Mouse (Mus musculus): ENCODE measurements at regions not wholly inside any gene's neighbourhood (a gene's known extent, or its start where the extent isn't known, plus 50 kb on each side); places are given as distances from the start of the nearest gene placed in this dataset.

DNA sequence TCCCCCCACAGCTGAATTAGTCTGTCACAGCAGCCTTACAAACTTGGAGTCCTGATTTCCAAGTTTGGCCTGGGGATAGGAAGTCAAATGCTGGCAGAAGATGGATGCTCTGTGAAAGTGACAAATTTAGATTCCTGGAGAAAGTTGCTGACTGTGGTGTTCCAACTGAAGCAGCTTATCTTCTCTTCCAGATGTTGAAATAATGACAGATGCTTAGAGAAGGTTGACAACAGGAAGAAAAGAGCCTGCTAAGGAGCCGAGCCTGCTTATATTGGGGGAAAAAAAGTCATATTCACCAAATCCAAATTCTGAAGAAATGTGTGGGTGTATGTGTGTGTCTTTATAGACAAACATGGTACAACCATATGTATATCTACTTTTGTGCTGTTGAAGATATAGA is 1380.4 kb upstream of the Cdh8 start:
- no peaks in the 10 kb centered on the region for H3K36me3 ChIP-seq (replicated peaks)
- no peak for ATAC-seq (replicated peaks)
- H3K27me3 ChIP-seq (replicated peaks) = no peaks in the 10 kb centered on the region
- H3K9ac ChIP-seq = no peak overlapping the region
- H3K4me2 ChIP-seq = no peak overlapping the region
- 54% methylated on average over 1 of the region's 1 CpGs for WGBS
- H3K9me3 ChIP-seq = no peaks in the 10 kb centered on the region
- no peaks in the 10 kb centered on the region for H3K4me1 ChIP-seq
- no peak overlapping the region for H3K4me3 ChIP-seq
- no peak overlapping the region for H3K27ac ChIP-seq

DNA sequence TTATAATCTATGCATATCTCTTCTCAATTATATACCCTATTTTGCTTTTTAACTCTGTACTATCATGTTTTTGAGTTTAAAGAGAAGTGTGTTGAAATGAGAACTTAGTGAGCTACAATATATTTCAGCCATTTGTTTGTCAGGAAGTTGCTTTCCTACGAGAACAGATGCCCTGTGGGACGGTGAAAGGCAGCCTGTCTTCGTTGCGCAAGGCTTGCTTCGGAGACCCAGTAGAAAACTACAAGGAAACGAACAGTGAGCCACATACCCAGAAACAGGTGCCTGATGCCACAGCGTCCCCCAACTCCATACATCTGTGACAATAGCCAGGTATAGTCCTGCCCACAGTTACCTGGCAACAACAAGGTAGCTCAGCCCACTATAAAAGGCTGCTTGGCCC is 1377.7 kb upstream of the Cdh8 start:
- WGBS = 94% methylated on average over 7 of the region's 7 CpGs
- no peaks in the 10 kb centered on the region for H3K27me3 ChIP-seq (replicated peaks)

DNA sequence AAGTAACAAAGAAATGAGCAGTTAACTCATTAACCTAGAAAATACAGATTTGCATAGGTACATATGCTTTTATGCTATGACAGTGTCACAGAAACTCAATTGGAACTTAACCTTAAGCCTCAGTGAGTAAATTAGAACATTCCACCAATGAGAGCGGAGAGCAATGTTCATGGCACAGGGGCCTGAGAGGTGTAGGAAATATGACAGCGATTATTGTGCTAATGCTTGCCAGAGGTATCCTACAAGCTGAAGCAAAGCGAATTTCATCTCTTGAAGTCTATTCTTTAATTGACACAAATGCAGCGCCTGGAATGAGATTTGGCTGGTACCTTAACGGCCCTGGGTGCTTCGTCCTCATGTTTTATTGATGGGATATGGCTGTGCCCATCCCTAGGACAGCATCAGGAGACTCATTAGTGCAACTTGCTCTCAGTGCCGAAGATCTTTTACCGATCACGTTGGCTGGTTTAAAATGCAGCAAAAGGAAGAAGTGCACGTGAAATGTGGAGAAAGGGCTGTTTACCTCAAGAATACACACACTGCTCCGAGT is 1374.4 kb upstream of the Cdh8 start:
- 36% methylated on average over 11 of the region's 11 CpGs for WGBS
- H3K4me2 ChIP-seq = peak overlapping the region; percentile 36
- ATAC-seq (replicated peaks) = peak; percentile 94
- H3K4me3 ChIP-seq = no peak overlapping the region
- no peaks in the 10 kb centered on the region for H3K9me3 ChIP-seq
- no peaks in the 10 kb centered on the region for H3K27me3 ChIP-seq (replicated peaks)
- no peak overlapping the region for H3K9ac ChIP-seq
- no peak overlapping the region for H3K27ac ChIP-seq
- H3K4me1 ChIP-seq = peaks cover 3% of the 10 kb centered on the region; the same call in 1 of the 2 replicates
- no peaks in the 10 kb centered on the region for H3K36me3 ChIP-seq (replicated peaks)

More for the DNA sequence above, 1377.7 kb upstream of the Cdh8 start:
- Histone ChIP-seq H3K9me3 (no peaks in the 10 kb centered on the region), H3K9ac (no peak overlapping the region), H3K36me3 (replicated peaks) (no peaks in the 10 kb centered on the region), H3K4me2 (no peak overlapping the region), H3K4me3 (no peak overlapping the region), H3K4me1 (peaks cover 3% of the 10 kb centered on the region; the same call in 1 of the 2 replicates), H3K27ac (no peak overlapping the region)
- no peak for ATAC-seq (replicated peaks)

DNA sequence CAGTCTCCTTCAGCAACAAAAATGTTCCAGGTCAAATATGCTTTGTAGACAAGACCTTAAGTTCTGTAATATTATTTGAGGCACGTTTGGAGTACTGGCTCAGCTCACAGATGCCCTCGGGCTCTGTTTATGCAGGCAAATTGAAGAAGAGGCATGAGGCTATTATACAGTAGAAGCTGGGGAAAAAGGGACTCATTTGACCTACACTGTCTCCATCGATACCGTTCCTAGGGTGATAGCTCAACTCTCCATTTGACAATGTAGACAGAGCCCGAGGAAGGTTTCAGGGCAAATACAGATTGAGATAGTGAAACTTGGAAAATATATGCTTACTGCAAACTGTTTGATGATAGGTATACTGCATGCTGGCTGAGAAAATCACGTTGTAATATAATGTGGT is 1371.9 kb upstream of the Cdh8 start:
- WGBS = 54% methylated on average over 6 of the region's 6 CpGs
- Histone ChIP-seq H3K9me3 (no peaks in the 10 kb centered on the region), H3K27me3 (replicated peaks) (no peaks in the 10 kb centered on the region), H3K4me1 (peaks cover 3% of the 10 kb centered on the region; the same call in 1 of the 2 replicates), H3K36me3 (replicated peaks) (no peaks in the 10 kb centered on the region), H3K9ac (no peak overlapping the region), H3K4me2 (no peak overlapping the region), H3K4me3 (no peak overlapping the region), H3K27ac (no peak overlapping the region)
- peak; percentile 70; the same call in 1 of the 2 replicates for ATAC-seq (replicated peaks)

DNA sequence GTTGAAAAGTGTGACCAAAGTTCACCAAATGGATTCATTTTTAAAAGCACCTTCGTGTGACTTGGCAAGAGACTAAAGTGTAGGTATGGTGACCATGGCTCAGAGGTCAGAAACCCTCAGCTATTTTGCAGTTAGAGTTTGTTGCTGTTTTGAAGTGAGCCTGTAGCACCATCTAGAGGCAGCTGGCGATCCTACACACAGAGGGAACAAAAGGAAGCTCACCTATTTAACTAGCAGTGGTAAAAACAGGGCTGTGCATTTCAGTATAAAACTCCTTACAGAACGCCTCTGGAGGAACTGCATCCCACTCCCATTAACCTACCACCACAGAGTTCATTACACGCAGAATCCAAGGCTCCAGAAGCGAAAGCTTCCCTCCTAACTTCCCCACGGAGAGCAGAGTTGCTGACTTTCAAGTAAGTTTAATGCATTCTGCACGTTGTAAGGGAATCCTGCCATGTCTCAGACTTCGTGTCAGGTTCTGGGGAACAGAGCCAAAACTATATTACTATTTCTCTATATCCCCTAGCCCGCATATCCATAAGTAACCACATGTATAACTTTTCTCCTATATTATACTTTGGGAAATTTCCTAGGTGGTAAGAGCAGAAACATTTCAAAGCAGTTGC is 1356.6 kb upstream of the Cdh8 start:
- peak; percentile 39; the same call in 1 of the 2 replicates for ATAC-seq (replicated peaks)
- Histone ChIP-seq H3K9me3 (no peaks in the 10 kb centered on the region), H3K4me2 (peak overlapping the region; percentile 39), H3K27ac (no peak overlapping the region), H3K9ac (no peak overlapping the region), H3K4me3 (peak overlapping the region; percentile 24), H3K27me3 (replicated peaks) (no peaks in the 10 kb centered on the region), H3K4me1 (no peaks in the 10 kb centered on the region), H3K36me3 (replicated peaks) (no peaks in the 10 kb centered on the region)
- WGBS = 22% methylated on average over 9 of the region's 9 CpGs

DNA sequence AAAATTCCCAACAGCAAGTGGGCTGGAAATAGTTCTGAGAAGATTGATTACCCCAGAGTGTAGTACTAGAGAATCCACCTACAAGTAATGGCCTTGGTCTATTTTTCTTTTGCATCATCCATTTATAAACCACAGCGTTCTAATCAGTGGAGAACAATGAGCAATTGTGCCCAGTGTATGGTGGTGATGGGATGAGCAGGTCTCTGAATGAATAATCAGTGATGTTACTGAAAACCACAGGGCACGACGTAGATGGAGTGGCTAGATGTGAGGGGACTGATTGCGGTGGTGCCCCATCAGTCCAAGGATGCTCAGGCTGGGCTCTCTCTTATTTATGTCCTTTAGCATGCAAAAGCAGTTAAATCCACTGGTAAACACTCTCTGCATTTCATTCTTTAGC is 1353.3 kb upstream of the Cdh8 start:
- H3K9me3 ChIP-seq = no peaks in the 10 kb centered on the region
- no peaks in the 10 kb centered on the region for H3K27me3 ChIP-seq (replicated peaks)
- H3K9ac ChIP-seq = no peak overlapping the region
- no peaks in the 10 kb centered on the region for H3K4me1 ChIP-seq
- ATAC-seq (replicated peaks) = no peak
- H3K27ac ChIP-seq = no peak overlapping the region
- H3K36me3 ChIP-seq (replicated peaks) = no peaks in the 10 kb centered on the region
- H3K4me3 ChIP-seq = no peak overlapping the region
- no peak overlapping the region for H3K4me2 ChIP-seq
- WGBS = 67% methylated on average over 4 of the region's 4 CpGs

DNA sequence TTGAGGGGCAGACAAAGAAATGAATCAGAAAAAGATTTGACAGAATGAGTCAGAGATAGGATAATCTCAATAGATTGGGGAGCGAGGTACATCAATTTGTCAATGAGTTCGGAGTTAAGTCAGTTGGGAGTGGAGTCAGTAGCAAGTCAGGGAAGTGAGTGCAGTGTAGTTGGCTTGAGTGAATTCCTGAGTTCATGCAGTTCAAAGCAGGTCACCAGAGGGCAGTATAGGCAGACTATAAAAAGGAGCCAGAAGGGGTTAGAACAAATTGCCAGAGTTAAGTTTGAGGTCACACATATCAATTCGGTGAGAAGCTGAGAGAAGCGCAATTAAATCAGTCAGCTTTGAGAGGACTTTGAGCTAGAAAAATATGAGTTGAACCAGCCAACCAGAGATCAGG is 1317.7 kb upstream of the Cdh8 start:
- Histone ChIP-seq H3K27ac (no peak overlapping the region), H3K4me2 (no peak overlapping the region), H3K36me3 (replicated peaks) (no peaks in the 10 kb centered on the region), H3K27me3 (replicated peaks) (no peaks in the 10 kb centered on the region), H3K4me3 (no peak overlapping the region), H3K9me3 (no peaks in the 10 kb centered on the region), H3K4me1 (no peaks in the 10 kb centered on the region), H3K9ac (no peak overlapping the region)
- 83% methylated on average over 4 of the region's 4 CpGs for WGBS
- ATAC-seq (replicated peaks) = no peak

DNA sequence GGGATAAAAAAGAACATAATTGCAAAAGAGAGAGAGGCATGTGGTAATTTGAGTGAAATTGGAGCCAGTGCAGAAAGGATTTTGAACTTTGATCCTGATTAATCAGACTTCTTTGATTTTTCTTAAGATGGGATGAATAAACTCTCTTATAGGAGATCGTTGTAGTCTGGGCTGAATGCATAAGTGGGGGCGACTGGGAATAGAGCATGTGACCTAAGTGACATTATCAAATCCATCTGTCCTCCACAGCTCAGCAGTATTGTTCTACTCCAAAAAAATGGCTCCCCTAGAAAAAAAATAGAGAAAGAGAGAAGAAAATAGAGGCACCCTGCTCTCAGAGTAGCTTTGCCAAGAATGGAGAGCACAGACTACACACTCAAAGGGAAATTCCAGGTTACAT is 1286.1 kb upstream of the Cdh8 start:
- WGBS = 50% methylated on average over 2 of the region's 2 CpGs
- no peaks in the 10 kb centered on the region for H3K36me3 ChIP-seq (replicated peaks)
- no peaks in the 10 kb centered on the region for H3K4me1 ChIP-seq
- H3K9ac ChIP-seq = no peak overlapping the region
- ATAC-seq (replicated peaks) = no peak
- H3K9me3 ChIP-seq = no peaks in the 10 kb centered on the region
- H3K27ac ChIP-seq = no peak overlapping the region
- no peaks in the 10 kb centered on the region for H3K27me3 ChIP-seq (replicated peaks)
- no peak overlapping the region for H3K4me3 ChIP-seq
- no peak overlapping the region for H3K4me2 ChIP-seq

DNA sequence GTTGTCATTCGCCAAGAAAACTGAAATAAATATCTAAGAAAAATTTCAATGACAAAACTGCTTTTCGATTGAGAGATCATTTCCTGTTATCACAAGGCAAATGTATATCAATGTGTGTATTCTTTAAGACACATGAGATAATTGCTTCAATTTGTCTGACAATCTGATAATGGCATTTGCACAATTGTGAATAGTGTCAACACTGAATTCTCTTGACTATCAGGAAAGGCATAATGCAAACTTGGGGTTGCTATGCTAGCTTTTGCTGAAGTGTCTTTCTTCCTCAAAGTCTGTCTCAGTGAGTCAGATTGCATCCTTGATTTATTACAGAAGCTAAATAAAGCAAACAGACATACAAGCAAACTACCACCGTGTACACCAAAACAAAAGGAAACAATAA is 1278.8 kb upstream of the Cdh8 start:
- 80% methylated on average over 3 of the region's 3 CpGs for WGBS
- H3K4me1 ChIP-seq = no peaks in the 10 kb centered on the region
- H3K4me3 ChIP-seq = no peak overlapping the region
- ATAC-seq (replicated peaks) = no peak
- no peaks in the 10 kb centered on the region for H3K27me3 ChIP-seq (replicated peaks)
- H3K9ac ChIP-seq = no peak overlapping the region
- no peaks in the 10 kb centered on the region for H3K9me3 ChIP-seq
- no peak overlapping the region for H3K4me2 ChIP-seq
- H3K27ac ChIP-seq = no peak overlapping the region
- no peaks in the 10 kb centered on the region for H3K36me3 ChIP-seq (replicated peaks)

DNA sequence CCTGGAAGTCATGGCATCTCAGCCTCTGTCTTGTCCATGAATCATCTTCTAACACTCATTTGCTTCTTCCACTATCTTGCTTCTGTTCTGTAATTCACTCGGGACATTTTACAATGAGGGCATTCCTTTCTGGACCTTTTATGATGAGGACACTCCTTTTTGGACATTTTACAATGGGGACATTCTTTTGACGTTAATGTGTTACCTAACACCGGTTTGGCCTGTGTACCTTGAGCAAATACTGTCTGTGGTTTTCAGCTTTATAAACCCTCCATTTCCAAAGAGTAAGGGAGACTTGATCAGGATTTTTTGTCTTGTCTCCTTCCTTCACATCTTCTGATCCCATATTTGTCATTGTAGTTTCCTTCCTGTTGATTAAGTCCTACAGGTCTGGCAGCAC is 1262.3 kb upstream of the Cdh8 start:
- no peak overlapping the region for H3K4me2 ChIP-seq
- ATAC-seq (replicated peaks) = no peak
- H3K36me3 ChIP-seq (replicated peaks) = no peaks in the 10 kb centered on the region
- H3K27ac ChIP-seq = no peak overlapping the region
- H3K9ac ChIP-seq = no peak overlapping the region
- H3K9me3 ChIP-seq = no peaks in the 10 kb centered on the region
- no peaks in the 10 kb centered on the region for H3K27me3 ChIP-seq (replicated peaks)
- 92% methylated on average over 3 of the region's 3 CpGs for WGBS
- no peak overlapping the region for H3K4me3 ChIP-seq
- no peaks in the 10 kb centered on the region for H3K4me1 ChIP-seq
